Mouse (Mus musculus) myocyte (in vitro differentiated cells): ENCODE results near the gene Trak1. TPM values are rescaled to one million over a fixed set of nuclear protein-coding genes. Genes with fewer than 3 reads are reported as not detected.

Experiments
- H3K27me3 ChIP-seq: one replicate; pipeline ENCODE4 v1.6.1; 2011; ENCODE audit not compliant: control insufficient read depth, insufficient read depth, insufficient read length
- H3K36me3 ChIP-seq: one replicate; pipeline ENCODE4 v1.6.1; 2011; ENCODE audit not compliant: control insufficient read depth, insufficient read depth
- H3K4me2 ChIP-seq: one replicate; pipeline ENCODE4 v1.6.1; 2011; ENCODE audit warnings: low read depth, control low read depth
- H3K4me3 ChIP-seq: one replicate; pipeline ENCODE4 v1.5.1; 2011; ENCODE audit warnings: mild to moderate bottlenecking, control low read depth, moderate library complexity
- H3K79me2 ChIP-seq: one replicate; pipeline ENCODE4 v1.6.1; 2011; ENCODE audit not compliant: control insufficient read depth, insufficient read depth
- H3ac ChIP-seq: one replicate; pipeline ENCODE4 v1.6.1; 2011; ENCODE audit not compliant: control insufficient read depth, insufficient read length
- CEBPB ChIP-seq: IDR thresholded peaks from 2 replicates; pipeline ENCODE4 v1.6.1; 2011; ENCODE audit warnings: mild to moderate bottlenecking, moderate library complexity; ENCODE audit not compliant: poor library complexity, insufficient read depth, severe bottlenecking
- E2F4 ChIP-seq: IDR thresholded peaks from one replicate; pipeline ENCODE4 v1.6.1; 2011; ENCODE audit warnings: mild to moderate bottlenecking, control low read depth, moderate library complexity; ENCODE audit not compliant: insufficient read depth
- MAX ChIP-seq: IDR thresholded peaks from one replicate; pipeline ENCODE4 v1.6.1; 2011; ENCODE audit warnings: low read depth, mild to moderate bottlenecking, control low read depth
- MYOD1 ChIP-seq, 3 experiments: IDR thresholded peaks; one replicate each; pipeline ENCODE4 v1.6.1; 2011; ENCODE audit warnings: control low read depth in 2 of 3, low read depth in 2 of 3, mild to moderate bottlenecking in 2 of 3, moderate library complexity in 1 of 3; ENCODE audit not compliant: insufficient read length in 2 of 3, control insufficient read depth in 1 of 3
- MYOG ChIP-seq, 3 experiments: IDR thresholded peaks; one replicate each; pipeline ENCODE4 v1.6.1; 2011; ENCODE audit warnings: control low read depth in 2 of 3, low read depth in 2 of 3, mild to moderate bottlenecking in 2 of 3; ENCODE audit not compliant: insufficient read length in 2 of 3, control insufficient read depth in 1 of 3, insufficient read depth in 1 of 3
- POLR2A ChIP-seq: IDR thresholded peaks from one replicate; pipeline ENCODE4 v1.6.1; 2011; ENCODE audit warnings: low read depth, mild to moderate bottlenecking, control low read depth, moderate library complexity; ENCODE audit not compliant: insufficient read length
- POLR2AphosphoS2 ChIP-seq: IDR thresholded peaks from one replicate; pipeline ENCODE4 v1.6.1; 2011; ENCODE audit warnings: low read depth, control low read depth; ENCODE audit not compliant: insufficient read length
- REST ChIP-seq: IDR thresholded peaks from one replicate; pipeline ENCODE4 v1.6.1; 2011; ENCODE audit warnings: mild to moderate bottlenecking, control low read depth, moderate library complexity; ENCODE audit not compliant: insufficient read depth, insufficient read length
- SRF ChIP-seq: IDR thresholded peaks from one replicate; pipeline ENCODE4 v1.6.1; 2011; ENCODE audit warnings: low read depth; ENCODE audit not compliant: control insufficient read depth, insufficient read length
- TCF12 ChIP-seq: IDR thresholded peaks from one replicate; pipeline ENCODE4 v1.6.1; 2011; ENCODE audit warnings: mild to moderate bottlenecking, control low read depth; ENCODE audit not compliant: poor library complexity, insufficient read depth, severe bottlenecking
- TCF3 ChIP-seq: IDR thresholded peaks from one replicate; pipeline ENCODE4 v1.6.1; 2011; ENCODE audit warnings: low read depth, control low read depth; ENCODE audit not compliant: insufficient read length
- USF1 ChIP-seq: IDR thresholded peaks from one replicate; pipeline ENCODE4 v1.6.1; 2011; ENCODE audit warnings: low read depth, mild to moderate bottlenecking, control low read depth, moderate library complexity
- polyA plus RNA-seq: library from polyadenylated mRNA; unstranded; fragments of >200 nt; fragmentation: generic; extraction: Trizol; gene quantifications from one replicate; pipeline ENCODE4 v1.2.1, GENCODE M21; 2012; ENCODE audit warnings: missing spikeins

Trak1 gene
- polyA plus RNA-seq, 1 experiment: 60.8 TPM

DNA sequence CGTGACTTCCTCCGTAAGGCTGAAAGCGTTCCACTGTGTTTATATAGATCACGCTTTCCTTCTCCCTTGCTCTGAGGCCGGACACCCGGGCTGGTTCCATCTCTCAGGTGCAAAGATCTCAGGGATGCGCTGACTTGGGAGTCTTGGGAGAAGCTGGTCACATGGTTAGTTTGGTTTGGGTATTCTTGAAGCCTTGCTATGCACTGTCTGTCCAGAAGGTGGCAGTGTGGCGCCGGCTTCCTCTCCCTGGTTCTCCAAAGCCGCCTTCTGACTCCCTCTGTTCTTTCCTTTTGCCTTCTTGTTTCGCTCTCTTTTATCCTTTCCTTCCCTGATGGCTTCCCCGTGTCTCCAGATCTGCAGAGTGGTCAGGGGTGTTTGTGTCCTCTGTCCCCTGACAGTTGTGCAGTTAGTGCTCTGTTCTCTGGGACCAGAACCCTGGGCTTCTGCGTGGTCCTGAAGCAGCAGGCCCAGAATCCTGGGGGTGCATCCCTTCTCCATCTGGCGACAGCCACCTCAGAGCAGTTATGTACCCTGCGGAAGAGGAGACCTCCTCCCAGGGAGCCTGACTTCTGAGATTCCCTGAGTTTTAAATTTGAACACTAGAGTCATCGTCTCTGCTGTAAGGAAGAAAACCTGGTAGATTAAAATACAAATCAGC is 87.9 kb downstream of the Trak1 start:
- H3K4me3 ChIP-seq: no peak overlapping the region
- H3K4me2 ChIP-seq: no peak overlapping the region

DNA sequence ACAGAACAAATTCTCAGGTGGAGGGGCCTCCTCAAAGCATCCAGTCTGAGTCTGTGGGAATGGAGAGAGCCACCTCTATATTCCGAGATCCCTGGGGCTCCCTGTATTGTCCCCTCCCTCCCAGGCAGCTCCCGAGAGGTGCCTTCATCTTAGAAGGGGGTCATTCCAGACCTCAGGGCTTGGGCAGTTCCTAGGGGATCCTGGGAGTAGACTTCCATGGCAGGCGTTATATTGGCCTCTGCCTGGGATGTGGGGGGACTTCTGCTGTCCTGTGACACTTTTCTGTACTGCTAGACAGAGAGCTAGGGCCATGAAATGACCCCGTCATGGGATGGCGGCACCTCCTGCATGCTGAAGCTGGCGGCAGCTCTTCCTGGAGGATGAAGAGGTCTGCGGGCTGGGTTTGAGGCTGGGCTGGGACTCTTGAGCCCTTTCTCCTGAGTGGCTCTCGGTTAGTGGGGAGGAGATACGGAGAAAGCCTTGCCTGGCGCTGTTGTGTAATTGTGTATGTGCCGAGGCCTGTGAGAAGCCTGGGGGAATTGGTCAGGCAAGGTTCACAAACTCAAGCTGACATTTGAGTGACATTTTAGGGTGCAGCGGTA is 88.5 kb downstream of the Trak1 start:
- H3K4me2 ChIP-seq: no peak overlapping the region
- peaks cover 3% of the 10 kb centered on the region for H3K36me3 ChIP-seq
- TF ChIP-seq SRF (no peak), MYOG (IDR thresholded peaks at IDR 0.05; ENCODE audit: control insufficient read depth in 1 of 3, insufficient read depth in 1 of 3, insufficient read length in 2 of 3, low read depth in 2 of 3) (no peak), USF1 (no peak)
- H3K79me2 ChIP-seq: peaks cover 23% of the 10 kb centered on the region
- H3ac ChIP-seq: no peak overlapping the region
- H3K4me3 ChIP-seq: no peak overlapping the region
- no peaks in the 10 kb centered on the region for H3K27me3 ChIP-seq

More for the DNA sequence above, 87.9 kb downstream of the Trak1 start:
- peaks cover 3% of the 10 kb centered on the region for H3K36me3 ChIP-seq
- TF ChIP-seq SRF (no peak), USF1 (peak; percentile 70)
- H3K27me3 ChIP-seq: no peaks in the 10 kb centered on the region
- H3ac ChIP-seq: no peak overlapping the region
- H3K79me2 ChIP-seq: peaks cover 23% of the 10 kb centered on the region

- H3K4me3 ChIP-seq: no peak overlapping the region
- H3K27me3 ChIP-seq: no peaks in the 10 kb centered on the region
- H3K4me2 ChIP-seq: peak overlapping the region; percentile 13
- peaks cover 23% of the 10 kb centered on the region for H3K79me2 ChIP-seq
- H3ac ChIP-seq: no peak overlapping the region
- peaks cover 3% of the 10 kb centered on the region for H3K36me3 ChIP-seq
- no peak for TF ChIP-seq TCF3
- no peak for TF ChIP-seq REST
- peak; percentile 22 to 83 (median 26) for TF ChIP-seq MYOG (IDR thresholded peaks at IDR 0.05; ENCODE audit: control insufficient read depth in 1 of 3, insufficient read depth in 1 of 3, insufficient read length in 2 of 3, low read depth in 2 of 3)
- TF ChIP-seq MAX: no peak
- TF ChIP-seq TCF12: no peak
- no peak for TF ChIP-seq USF1
- peak in 2 of 3 experiments; percentile 22 to 81 for TF ChIP-seq MYOD1 (IDR thresholded peaks at IDR 0.05; ENCODE audit: control insufficient read depth in 1 of 3, insufficient read length in 2 of 3, low read depth in 2 of 3)
- TF ChIP-seq POLR2A: no peak
Measured at GRCm38 (mm10) chr9:121387539-121388272, 90.4 kb downstream of the Trak1 start.

DNA sequence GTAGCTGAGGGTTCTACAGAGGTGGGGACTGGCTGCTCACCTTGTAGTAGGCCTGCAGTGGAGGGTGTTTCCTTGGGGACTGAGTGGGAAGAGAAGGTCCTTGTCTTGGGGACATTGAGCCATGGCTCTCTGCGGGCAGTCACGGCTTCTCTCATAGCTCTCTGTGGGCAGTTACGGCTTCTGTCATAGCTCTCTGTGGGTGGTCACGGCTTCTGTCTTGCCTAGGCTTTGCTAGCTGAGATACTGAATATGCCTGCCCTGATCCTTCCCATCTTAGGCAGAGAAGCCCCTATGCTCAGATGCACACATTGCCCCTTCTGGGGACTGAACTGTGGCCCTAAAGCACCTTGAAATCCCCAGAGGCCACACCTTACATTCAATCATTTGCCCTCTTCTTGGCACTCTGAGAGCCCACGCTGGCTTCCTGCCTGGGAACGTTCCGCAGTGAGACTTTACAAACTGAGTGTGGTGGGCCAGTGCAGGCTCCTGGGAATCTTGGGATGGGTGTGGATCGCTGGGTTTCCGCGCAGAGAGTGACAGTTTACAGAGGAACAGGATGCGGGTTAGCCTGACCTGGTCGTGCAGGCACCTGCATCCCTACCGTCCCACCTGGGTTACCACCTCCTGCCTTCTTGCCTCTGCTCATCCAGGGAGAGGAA is 91.1 kb downstream of the Trak1 start:
- no peak overlapping the region for H3K4me3 ChIP-seq
- no peaks in the 10 kb centered on the region for H3K27me3 ChIP-seq
- H3K4me2 ChIP-seq: no peak overlapping the region
- peaks cover 20% of the 10 kb centered on the region for H3K79me2 ChIP-seq
- peaks cover 3% of the 10 kb centered on the region for H3K36me3 ChIP-seq
- TF ChIP-seq MYOD1 (IDR thresholded peaks at IDR 0.05; ENCODE audit: control insufficient read depth in 1 of 3, insufficient read length in 2 of 3, low read depth in 2 of 3) (no peak), TCF3 (no peak), SRF (no peak), MYOG (IDR thresholded peaks at IDR 0.05; ENCODE audit: control insufficient read depth in 1 of 3, insufficient read depth in 1 of 3, insufficient read length in 2 of 3, low read depth in 2 of 3) (no peak), TCF12 (no peak), CEBPB (no peak), POLR2AphosphoS2 (no peak), REST (no peak), USF1 (no peak), E2F4 (no peak)
- H3ac ChIP-seq: no peak overlapping the region

DNA sequence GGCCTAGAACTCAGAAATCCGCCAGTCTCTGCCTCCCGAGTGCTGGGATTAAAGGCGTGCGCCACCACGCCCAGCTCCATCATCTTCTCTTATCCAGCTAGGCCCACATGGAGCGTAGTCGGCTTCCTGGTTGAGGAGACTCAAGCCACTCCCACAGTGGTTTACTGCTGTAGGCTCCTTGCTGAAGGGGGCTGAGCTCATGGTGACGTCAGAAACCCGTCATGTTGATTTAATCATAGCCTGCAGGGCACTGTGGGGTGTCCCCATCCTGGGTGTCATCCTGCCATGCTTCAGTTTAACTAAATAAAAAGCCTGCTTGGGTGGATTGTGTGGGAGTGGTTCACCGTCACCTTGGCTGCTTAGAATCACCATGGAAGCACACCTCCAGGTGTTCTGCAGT is 92.0 kb downstream of the Trak1 start:
- Histone ChIP-seq H3K36me3 (peaks cover 7% of the 10 kb centered on the region), H3K4me2 (no peak overlapping the region), H3ac (no peak overlapping the region), H3K27me3 (no peaks in the 10 kb centered on the region), H3K4me3 (no peak overlapping the region), H3K79me2 (peaks cover 20% of the 10 kb centered on the region)
- TF ChIP-seq TCF12: no peak
- no peak for TF ChIP-seq SRF
- no peak for TF ChIP-seq MYOD1 (IDR thresholded peaks at IDR 0.05; ENCODE audit: control insufficient read depth in 1 of 3, insufficient read length in 2 of 3, low read depth in 2 of 3)
- no peak for TF ChIP-seq POLR2A
- no peak for TF ChIP-seq USF1
